Mouse (Mus musculus): ENCODE data around the gene Kif26a.

DNA sequence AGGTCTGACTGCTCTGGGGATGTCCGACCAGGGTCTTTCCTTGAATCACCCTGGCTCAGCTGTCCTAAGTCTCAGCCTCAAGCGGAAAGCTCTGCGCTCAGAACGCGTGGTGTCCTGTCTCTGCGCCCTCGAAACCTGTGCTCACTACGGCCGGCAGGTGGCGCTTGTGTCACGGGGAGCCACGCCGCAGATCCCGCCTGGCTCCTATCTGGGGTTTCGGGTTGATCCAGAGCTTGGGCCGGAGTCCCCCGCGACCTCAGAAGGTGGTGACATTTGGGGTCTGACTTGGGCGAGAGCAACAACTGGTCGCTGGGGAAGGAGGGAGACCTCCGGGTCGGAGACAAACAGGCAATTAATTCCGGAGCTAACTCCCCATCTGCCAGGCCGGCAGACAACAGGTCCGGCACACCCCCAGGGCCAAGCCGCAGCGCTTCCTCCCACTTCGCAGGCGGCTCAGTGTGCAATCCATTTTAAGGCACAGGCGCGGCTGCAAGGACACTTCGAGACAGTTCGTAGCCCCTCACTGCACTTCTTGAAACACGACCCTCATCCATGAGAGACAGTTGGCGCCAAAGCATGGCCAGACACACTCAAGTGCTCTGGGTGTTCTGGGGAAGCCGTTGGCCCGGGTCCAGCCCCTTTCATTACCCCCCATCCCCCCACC lies 665 bp upstream of the Kif26a start:
- TF ChIP-seq GATA1 (IDR thresholded peaks at IDR 0.05; ENCODE audit: borderline replicate concordance, low read length) (no peak), FLI1 (IDR thresholded peaks at IDR 0.05; ENCODE audit: low read length) (no peak)

Measured in megakaryocyte, embryonic 14.5 days (primary cell).